Mouse (Mus musculus) bone marrow, adult 2 months (tissue): Measurements from ENCODE around the gene Papola.

Experiments
- CTCF ChIP-seq: fragments of 200-500 bp; IDR thresholded peaks from 2 replicates; pipeline ENCODE4 v1.5.1; 2011; ENCODE audit warnings: low read length, control low read depth; ENCODE audit not compliant: control insufficient read depth, insufficient read depth
- POLR2A ChIP-seq: fragments of 200-500 bp; IDR thresholded peaks from 2 replicates; pipeline ENCODE4 v1.6.1; 2011; ENCODE audit warnings: low read depth, mild to moderate bottlenecking, control low read depth, low read length, borderline replicate concordance; ENCODE audit not compliant: control insufficient read depth

DNA sequence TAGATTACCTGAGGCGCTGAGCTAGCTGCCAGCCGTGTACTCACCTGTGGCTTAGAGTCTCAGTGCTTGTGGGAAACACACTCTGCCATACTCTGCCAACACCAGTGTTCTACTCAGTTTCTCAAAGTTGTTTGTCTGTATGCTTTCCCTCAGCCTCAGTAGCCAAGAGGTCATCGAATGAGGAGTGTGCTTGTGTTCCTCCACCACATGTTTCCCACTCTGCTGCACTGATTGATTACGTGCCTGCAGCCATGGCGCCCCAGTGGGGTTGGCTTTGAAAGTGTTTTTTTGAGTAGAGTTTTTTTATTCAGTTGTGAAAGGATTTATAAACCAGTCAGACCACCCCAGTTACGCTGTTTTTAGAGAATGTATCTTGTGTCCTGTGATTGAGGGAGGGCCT is 51.1 kb downstream of the Papola start:
- TF ChIP-seq POLR2A (no peak), CTCF (no peak)
